Mouse (Mus musculus): ENCODE data around the gene Clpx. TPM values are rescaled to one million over a fixed set of nuclear protein-coding genes. Genes with fewer than 3 reads are reported as not detected.

Clpx gene
- polyA plus RNA-seq, 3 experiments from 2014 or later, result 29.8 to 41.8 (median 37.4) TPM

DNA sequence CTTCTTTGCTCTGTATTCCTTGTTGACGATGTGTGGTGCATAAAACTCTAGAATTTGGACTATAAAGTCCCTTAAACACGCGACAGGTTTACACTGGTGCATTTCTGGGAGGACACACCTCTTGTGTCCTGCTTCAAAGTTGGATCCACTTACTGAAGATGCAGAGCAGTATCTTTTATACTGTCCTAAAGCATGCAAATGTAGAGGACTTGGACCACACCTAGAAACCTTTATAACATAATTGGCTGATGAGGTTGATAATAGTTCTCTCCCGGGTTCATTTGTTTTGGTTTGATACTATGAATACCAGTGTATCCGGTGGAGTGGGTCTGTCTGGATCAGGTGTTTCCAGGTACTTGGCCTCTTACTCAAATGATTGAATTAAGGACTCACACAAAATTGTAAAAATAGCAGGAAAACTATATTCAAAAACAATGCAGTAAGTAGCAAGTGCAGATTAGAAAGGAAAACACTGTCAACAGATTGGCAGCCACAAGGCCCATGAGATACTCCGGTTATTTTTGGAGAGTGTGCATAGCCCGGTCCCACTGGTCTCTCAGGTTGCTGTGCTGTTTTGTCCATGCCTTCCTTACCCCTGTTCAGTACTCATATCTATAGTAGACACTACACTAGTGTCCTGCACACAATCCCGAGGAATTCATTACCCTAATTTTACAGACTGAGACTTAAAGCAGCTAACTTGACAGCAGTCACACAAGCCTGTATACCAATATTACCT is 53.2 kb downstream of the Clpx start:
- no peak for ATAC-seq

DNA sequence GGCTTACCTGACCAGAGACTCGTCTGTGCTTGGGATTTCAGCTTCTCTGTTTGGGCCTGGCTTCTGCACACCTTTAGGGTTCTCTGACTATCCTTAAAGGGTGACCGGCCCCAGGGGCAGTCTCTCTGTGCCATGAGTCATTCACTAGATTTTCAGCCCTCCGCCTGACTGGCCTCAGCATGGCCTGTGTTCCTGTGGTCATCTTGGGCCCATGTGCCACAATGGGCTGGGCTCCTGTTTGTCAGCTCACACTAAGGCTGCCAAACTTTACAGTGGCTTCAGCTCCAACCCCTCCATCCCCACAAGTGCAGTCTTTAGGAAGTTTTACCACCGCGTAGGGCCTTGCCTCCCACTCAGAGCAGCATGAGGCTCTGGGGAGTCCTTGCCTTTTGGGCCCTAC is 59.2 kb downstream of the Clpx start:
- ATAC-seq, result no peak

DNA sequence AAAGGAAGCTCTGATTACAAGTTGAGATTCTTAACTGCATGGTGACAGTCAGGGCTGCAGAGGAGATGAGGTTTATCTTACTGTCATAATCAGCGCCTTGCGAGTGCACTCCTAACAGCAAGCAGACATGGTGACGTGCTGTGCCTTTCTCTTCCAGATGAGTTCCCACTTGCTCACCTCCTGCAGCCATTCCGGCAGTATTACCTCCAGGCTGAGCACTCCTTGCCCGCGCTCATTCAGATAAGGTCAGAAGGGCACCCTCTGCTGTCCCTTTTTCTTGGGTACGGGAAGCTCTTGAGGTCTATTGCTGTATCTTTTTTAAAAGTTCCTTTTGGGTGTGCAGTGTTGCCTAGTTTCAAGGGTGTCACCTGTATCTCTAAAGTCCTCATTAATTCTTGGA is 62.5 kb downstream of the Clpx start:
- ATAC-seq, result no peak

DNA sequence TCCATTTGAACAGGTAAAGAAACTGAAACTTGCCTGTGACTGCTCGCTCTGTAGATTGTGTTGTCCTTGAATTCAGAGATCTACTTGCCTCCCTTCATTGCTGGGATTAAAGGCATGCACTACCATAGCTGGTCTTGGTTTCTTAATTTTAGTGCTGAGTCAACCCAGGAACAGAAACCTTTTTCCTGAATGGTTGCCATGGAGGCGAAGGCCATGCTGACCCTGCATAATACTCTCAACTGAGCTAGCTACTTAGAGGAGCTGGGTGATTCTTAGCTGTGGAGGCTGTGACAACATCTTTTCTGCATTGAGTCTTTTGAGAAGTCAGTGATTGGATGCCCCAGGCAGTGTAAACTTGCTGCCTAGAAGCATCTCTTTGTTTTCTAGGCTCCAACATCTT is 62.9 kb downstream of the Clpx start:
- ATAC-seq, result no peak

DNA sequence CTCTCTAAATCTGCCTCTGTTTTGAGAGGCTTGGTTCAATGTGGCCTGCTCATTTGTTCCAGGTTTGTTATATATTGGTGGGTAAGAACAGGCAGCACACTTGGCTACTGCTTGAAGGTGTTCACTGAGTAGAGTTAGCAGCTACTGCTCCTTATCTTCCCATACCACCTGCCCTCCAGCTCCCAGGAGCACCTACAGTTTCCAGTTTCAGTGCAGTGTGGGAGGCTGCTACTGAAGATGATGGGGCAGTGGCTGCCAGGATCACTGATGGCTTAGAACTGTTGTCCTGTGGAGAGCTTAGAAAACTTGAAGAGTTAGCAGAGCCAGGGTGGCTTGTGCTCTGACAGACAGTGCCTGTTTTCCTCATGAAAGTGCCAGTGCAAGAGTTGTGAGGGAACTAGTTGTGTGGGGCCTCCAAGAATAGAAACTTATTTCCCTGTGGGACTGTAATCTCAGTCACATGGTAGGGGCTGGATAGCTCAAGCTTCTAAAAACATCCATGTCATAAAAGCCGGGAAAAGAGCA is 65.0 kb downstream of the Clpx start:
- no peak for ATAC-seq

DNA sequence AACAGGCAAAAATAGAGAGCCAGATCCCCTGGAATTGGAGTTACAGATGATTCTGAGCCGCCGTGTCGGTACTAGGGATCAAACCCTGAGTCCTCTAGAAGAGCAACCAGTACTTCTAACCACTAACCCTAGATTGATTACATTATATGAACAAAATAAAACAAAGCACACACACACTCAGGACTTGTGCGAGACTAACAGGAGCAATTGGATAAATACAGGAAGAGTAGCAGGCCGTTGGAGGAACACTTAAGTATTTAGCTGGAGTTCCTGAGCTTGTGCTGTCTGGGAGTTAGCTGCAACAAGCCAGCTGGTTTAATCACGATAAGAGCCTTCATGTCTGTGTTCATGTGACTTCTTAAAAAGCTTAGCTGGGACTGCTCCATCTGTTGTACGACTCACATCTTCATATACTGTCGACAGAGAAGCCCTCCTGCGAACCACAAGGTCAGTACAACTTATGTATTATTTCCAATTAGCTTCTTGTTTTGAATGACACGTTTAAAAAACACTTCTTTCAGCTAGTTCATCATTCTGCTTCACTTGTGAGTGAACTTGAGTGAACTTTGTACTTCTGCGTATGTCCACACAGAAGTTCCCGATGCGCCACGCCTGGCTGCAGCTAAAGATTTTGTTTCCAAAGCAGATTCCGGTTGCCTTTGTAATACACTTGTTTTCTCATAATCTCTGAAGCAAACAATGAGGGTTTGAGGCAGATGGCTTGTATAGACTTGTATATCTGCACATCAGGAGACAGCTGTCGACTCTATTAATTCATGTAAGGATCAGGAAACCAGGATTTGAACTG is 66.8 kb downstream of the Clpx start, which contains the start of gene Ubap1l:
TSS of gene Ubap1l (plus strand) at position 401 of the 808 bp plus-strand sequence.
- no peak for ATAC-seq

DNA sequence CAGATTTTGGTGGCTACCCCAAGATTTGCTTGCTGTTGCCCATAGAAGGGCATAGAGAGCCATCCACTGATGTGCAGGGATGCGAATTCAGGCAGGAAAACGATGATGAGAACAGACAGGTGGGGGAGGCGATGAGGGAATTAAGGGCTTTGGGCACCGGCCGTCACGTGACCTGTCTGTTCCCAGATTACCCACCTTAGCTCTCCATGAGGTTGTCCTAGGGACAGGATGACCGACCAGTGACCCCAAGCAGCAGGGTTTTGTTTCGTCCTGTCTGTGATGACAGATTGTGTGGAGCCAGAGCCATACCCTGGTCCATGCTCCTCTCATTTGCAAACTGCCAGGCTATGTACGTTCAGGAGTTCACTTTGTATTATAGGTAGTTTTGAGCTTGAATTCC is 69.6 kb downstream of the Clpx start:
- ATAC-seq, result no peak

DNA sequence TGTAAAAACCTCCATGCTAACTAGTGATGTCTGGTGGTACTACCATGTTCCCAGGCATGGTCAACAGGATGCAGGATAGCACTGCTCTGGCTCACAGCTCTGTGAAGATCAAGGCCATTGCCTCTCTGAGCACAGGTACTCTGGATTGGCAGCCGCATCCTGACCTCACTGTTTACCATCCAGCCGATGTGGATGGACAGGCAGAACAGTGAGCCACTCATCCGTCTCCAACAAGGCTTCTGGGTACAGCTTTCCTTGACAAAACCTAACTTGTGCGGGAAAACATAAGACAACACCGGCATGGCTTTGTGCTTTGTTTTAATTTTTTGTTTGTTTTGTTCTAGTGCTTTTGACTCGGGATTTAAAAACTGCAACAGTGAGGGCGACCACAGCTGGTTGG is 71.7 kb downstream of the Clpx start:
- ATAC-seq, result no peak

DNA sequence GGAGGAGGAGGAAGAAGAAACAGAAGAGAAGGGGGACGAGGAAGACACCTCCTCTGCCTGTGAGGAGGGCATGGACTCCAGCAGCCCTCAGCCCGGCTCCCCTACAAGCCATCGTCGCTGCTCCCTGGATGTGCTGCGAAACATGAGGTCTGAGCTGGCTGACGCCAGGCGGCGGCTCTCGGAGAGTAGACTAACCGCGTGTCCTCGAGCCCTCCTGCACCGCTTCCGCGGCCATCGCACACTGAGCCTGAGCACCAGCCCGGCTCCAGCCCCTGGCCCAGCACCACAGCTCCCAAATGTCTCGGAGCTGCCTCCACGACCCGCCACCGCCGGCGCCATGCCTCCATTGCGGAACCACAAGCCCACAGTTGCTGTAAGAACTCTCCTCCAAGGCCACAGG is 77.7 kb downstream of the Clpx start:
- ATAC-seq, result no peak

DNA sequence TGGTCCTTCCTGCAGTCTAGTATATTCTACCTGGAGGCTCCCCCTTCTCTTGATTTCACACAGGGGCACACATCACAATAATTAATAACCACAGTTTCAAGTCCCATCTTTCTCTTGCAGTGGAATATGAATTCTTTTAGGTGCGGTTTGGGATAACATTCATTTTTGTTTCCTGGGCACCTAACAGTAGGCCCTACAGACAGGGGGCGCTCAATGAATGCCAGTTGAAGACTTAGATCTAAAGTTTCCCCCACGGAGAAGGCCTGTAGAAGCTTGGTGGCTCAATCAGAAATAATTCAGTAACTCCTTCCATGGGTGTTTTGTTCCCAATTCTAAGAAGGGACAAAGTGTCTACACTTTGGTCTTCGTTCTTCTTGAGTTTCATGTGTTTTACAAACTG is 78.4 kb downstream of the Clpx start:
- no peak for ATAC-seq

DNA sequence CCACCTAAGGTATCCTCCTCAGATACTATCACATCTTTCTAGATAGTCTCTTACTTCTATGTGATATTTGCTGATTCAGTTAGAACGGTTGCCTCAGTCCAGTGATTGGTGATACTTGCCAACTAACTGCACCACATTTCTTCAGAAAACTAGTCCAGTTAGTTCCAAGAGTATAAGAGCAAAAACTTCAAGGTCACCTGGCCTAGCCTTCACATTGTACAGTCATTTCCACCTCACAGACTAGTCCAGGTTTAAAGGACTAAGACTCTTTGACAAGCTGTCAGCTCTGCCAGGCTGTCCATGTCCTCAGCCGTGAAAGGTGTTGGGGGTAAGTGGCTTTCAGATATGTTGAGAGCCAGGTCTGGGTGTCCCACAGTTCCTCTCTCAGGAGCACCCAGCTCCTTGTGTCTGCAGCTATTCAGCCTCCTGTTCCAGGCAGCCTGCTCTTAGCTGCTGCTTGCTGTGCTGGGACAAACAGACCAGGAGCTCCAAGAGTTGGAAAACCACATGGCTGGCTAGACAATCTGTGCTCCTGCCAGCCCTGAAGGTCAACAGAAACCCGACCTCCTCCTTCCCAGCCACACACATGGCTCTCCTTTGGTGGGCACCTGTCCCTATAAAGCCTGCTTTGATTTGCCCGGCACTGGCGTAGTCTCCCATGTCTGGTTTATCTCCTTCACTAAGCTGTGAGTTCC is 80.6 kb downstream of the Clpx start:
- ATAC-seq, result no peak

DNA sequence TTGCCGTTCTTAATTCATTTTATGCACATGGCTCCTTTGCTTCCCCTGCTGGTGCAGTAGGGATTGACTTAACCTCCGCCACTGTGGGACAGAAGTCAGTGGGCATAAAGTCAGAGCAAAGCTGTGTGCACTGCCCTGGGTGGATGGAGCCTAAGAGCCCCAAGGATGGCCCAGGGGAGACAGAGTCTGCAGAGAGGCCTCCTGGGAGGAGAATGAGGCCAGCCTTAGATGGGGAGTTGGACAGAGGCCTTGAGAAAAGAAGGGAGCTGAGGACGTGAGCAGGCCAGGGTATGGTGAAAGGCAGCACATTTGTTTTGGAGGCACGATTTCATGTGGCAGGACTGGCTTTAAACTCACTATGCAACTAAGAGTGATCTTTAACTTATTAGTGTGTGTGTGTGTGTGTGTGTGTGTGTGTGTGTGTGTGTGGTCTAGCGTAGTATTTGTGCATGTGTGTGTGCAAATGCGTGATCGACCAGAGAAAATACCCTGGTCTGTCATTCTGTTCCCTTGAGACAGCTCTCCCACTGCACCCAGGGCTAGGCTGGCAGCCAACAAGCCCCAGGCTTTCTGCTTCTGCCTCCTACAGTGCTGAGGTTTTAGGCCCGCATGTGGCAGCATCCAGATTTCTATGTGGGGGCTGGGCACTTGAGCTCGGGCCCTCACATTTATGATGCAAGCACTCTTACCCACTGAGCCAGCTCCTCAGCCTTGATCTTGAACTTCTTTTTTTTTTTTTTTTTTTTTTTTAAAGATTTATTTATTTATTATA is 81.3 kb downstream of the Clpx start:
- ATAC-seq, result no peak

Other genes with a start within 250 kb of the Clpx start
- gene Igdcc4, start 192.8 kb upstream of the Clpx start, polyA plus RNA-seq (2017; shearing (Covaris generic)), result under 1 TPM in 2 of 3 experiments, not detected in 1; 0.24 to 0.28 TPM
- gene Igdcc3, start 153.1 kb upstream of the Clpx start, polyA plus RNA-seq (2017; shearing (Covaris generic)), result not detected
- 1 to 10 TPM; 5.4 to 8.0 (median 5.8) TPM for gene Parp16, start 98.9 kb upstream of the Clpx start, polyA plus RNA-seq (2017; shearing (Covaris generic))
- not detected for gene Cilp, start 29.1 kb upstream of the Clpx start, polyA plus RNA-seq (2017; shearing (Covaris generic))
- 1 to 10 TPM; 4.3 to 6.0 (median 5.8) TPM for gene Pdcd7, start 51.8 kb downstream of the Clpx start, polyA plus RNA-seq (2017; shearing (Covaris generic))
- gene Ubap1l, start 66.8 kb downstream of the Clpx start, polyA plus RNA-seq (2017; shearing (Covaris generic)), result under 1 TPM in 1 of 3 experiments, not detected in 2; 0.54 TPM
- not detected for gene Kbtbd13, start 97.4 kb downstream of the Clpx start, polyA plus RNA-seq (2017; shearing (Covaris generic))
- gene Rasl12, start 104.2 kb downstream of the Clpx start, polyA plus RNA-seq (2017; shearing (Covaris generic)), result under 1 TPM in 2 of 3 experiments, not detected in 1; 0.23 to 0.89 TPM
- gene Slc51b, start 128.7 kb downstream of the Clpx start, polyA plus RNA-seq (2017; shearing (Covaris generic)), result not detected
- 10 to 100 TPM; 20.3 to 25.1 (median 21.8) TPM for gene Mtfmt, start 141.5 kb downstream of the Clpx start, polyA plus RNA-seq (2017; shearing (Covaris generic))
- gene Spg21, start 166.7 kb downstream of the Clpx start, polyA plus RNA-seq (2017; shearing (Covaris generic)), result 10 to 100 TPM; 37.2 to 83.3 (median 81.4) TPM
- not detected for gene Ankdd1a, start 225.9 kb downstream of the Clpx start, polyA plus RNA-seq (2017; shearing (Covaris generic))

Data from inflammation-experienced regulatory T-cells, adult 6 months (primary cell).